Mouse (Mus musculus): ENCODE measurements around the gene Nmnat2.

Nmnat2 gene

GRCm38 (mm10) chr1:153115315-153115714 lies 160.5 kb downstream of the Nmnat2 start:
- in situ Hi-C loops (cut with MboI; ENCODE audit: low sequenced_read_pairs) = loop anchor here (25.0 kb wide), 1 partner anchor 272 kb away; no protein-coding TSS in a partner anchor

DNA sequence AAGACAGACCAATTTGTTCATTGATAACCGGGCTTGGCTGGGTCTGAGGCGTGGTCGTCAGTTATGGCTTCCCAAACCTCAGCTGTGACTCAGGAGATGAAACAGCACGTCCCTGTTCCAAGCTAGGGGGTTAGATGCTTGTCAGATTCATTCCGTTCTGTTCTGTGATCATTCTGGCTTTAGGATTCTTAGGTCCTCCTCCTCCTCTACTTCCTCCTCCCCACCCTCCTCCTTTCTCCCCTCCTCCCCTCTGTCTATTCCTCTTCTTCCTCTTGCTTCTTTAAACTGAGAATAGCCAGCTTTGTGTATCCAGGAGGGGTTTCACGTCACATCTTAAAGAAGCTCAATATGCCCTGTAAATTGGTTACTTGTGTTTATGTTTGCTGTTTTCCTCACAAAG lies 165.8 kb downstream of the Nmnat2 start:
- in situ Hi-C loops (cut with MboI; ENCODE audit: low sequenced_read_pairs) = loop anchor here (25.0 kb wide), 1 partner anchor 267 kb away; no protein-coding TSS in a partner anchor

- in situ Hi-C loops (cut with MboI; ENCODE audit: low sequenced_read_pairs) = loop anchor here (25.0 kb wide), 1 partner anchor 266 kb away; no protein-coding TSS in a partner anchor
Observed at GRCm38 (mm10) chr1:153121320-153121719, 166.5 kb downstream of the Nmnat2 start.

- in situ Hi-C loops (cut with MboI; ENCODE audit: low sequenced_read_pairs) = loop anchor here (25.0 kb wide), 1 partner anchor 265 kb away; no protein-coding TSS in a partner anchor
Observed at GRCm38 (mm10) chr1:153122764-153123163, 168.0 kb downstream of the Nmnat2 start.

- in situ Hi-C loops (cut with MboI; ENCODE audit: low sequenced_read_pairs) = loop anchor here (25.0 kb wide), 1 partner anchor 263 kb away; no protein-coding TSS in a partner anchor
Observed at GRCm38 (mm10) chr1:153124502-153124901, 169.7 kb downstream of the Nmnat2 start.

DNA sequence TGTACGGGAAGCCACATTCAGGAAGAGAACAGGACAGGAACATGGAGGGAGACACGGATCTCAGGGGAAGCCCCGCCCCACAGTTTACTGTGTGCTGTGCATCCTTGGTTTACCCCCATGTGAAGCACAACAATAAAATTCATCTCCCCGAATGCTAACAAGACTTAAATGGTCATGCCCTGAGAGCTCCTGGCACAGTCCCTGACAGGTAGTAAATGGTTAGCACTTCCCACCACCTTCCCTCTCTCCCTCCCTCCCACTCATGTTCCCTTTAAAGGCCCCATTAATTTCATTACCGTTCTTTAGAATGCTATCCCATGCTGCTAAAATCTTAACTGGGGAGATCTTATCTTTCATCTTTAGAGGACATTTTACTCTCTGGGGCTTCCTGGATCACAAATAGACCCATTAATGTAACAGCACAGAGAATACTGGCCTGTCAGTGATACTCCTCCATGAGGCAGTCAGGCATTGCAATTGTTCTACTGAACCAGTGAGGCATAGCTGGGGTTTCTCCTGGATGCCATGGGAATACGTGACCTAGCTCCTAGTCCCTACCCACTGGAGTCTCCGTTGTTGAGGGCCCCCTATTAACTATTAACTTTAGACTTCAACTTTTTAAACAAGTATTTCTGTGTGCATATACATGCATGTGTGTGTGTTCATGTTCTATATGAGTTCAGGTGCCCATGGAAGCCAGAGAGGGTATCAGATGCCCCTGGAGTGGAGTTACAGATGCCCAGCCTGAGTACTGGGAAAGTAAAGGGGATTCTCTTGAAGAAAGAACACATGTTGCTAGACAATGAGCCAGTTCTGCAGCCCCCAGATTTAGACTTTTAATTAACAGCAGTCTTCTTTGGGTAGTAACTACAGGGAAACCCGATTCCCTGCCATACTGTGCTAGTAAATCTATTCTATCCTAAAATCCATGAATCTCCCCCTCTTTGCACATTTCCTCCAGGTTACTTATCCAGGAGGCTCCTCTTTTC lies 170.8 kb downstream of the Nmnat2 start:
- in situ Hi-C loops (cut with MboI; ENCODE audit: low sequenced_read_pairs) = no loop called here

DNA sequence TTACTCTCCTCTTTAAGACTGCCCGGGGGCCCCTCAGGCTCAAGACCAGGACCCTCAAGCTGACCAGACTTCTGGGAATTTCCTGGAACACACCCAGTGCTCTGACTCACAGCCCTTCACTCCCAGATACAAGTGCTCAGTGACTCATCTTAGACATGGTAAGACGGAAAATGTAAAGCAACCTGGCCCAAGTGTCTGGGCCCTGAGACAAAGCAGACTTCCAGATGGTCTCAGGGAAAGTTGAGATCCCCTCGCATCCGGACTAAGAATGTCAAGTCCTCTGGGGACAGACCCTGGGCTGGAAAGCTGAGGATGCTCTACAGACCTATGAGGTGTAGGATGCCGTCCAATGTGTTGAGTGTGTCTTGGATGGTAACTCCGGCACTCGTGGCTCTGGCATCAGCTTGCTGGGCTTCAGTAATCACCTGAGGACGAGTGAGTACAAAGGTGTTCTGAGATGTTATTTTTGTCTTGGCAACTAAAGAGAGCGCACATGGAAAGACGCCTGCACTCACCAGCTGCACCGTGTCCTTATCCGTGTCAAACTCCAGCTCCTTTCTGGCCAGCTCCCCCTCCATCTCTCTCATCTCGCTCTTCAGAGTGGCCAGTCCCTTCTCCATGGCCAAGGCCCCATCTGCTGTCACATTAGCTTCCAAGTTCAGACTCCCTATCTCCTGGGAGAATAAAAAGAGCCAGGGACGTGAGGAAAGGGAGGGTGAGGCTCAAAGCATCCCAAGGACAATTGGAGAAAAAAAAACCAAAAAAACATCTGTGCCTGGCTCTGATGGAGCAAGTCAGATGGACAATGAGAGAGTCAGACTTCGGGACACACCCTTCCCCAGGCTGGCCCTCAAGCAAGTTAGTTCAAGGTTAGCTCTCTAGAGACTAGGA lies 171.9 kb downstream of the Nmnat2 start:
- in situ Hi-C loops (cut with MboI; ENCODE audit: low sequenced_read_pairs) = no loop called here

DNA sequence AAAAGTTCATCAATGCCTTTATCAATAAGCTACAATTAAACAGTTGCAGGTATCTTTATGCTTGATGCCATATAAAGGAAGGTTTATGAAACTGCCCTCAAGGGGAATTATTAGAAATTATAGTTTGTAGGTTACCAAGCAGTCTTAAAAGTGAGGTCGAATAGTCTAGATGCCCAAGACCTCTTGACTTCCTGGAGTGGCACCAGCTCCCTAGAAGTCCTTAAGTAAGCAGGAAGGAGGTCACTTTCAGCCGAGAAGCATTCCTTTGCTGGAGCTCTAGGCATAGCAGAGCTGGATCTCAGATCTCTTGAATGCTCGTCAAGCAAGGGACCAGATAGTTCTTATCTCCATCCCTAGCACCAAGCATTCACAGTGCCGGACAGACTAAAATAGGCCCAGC lies 172.8 kb downstream of the Nmnat2 start:
- in situ Hi-C loops (cut with MboI; ENCODE audit: low sequenced_read_pairs) = no loop called here

DNA sequence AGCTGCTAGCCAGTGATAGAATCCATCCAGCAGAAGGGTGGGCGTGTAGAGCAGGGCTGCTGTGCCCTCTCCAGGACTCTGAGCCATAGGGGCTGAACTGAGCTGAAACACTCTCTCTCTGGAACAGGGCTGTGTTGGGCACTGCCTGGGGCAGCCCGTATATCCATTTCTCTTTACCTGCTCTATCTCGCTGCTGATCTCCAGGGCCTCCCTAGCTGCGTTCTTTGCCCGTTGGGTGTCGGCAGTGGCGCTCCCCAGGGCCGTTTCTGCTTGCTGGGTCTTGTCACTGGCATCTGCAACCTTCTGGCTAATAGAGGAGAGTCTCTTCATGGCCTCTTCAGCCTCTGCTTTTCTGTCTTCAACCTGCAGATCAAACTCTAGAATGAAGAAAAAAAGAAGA lies 174.0 kb downstream of the Nmnat2 start:
- in situ Hi-C loops (cut with MboI; ENCODE audit: low sequenced_read_pairs) = no loop called here

- in situ Hi-C loops (cut with MboI; ENCODE audit: low sequenced_read_pairs) = no loop called here
Observed at GRCm38 (mm10) chr1:153129992-153130713, 175.4 kb downstream of the Nmnat2 start.

DNA sequence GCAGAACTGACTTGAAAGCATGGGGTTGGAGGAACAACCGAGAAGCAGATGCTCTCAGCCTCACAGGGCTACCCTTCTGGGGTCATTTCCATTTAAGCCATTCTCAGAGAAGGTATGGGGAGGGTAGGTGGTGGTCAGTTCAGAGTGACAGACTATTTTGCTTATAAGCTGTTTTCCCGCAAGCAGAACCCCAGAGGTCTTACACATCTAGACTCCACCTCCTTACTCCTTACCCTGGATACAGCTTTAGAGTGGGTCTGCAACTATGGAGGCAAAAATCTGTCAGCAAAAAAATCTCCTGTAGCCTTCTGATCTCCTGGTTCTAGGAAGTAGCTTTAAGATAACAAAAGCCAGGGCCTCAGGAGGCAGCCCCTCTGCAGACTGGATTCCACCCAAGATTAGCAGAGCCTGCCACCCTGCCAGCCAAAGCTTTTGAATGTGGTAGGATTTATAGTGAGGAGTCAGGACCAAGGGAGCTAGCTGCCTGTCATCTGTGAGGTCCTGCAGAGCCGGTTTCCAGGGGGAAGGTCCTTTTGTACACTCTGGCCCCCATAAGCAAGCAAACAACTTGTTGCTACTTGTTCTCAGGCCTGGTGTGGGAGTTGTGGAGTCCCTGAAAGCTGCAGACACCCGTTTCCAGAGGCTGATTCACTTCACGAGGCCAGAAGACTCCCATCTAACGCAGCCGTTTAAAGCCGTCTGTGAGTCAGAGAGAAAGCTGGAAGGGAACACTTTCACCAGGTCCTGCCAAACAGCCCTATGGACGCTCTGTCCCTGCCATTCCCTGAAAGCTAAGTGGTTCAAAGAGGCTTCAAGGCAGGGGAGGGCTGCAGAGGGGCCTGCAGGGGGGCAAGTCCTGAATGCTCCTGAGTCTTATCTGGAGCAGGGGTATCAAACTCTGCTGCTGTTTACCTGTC lies 179.3 kb downstream of the Nmnat2 start:
- in situ Hi-C loops (cut with MboI; ENCODE audit: low sequenced_read_pairs) = no loop called here

DNA sequence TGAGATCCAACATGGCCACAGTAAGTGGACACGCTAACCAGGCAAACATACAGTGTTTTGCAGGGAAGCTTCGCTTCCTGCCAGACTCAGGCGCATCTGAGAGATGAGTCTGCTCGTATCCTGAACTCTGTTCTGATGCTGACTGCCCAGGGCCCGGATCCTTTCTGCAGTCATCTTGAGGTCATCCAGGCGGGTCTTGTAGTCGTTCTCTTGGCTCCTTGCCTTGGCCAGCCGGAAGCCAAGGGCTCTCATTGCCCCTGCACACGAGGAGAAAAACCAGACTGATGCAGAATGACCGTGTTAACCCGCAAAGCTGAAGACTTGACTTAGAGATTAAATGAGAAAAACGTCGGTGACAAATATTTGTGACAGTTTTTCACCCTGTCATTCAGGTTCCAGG lies 181.9 kb downstream of the Nmnat2 start:
- in situ Hi-C loops (cut with MboI; ENCODE audit: low sequenced_read_pairs) = no loop called here

GRCm38 (mm10) chr1:153138486-153138885 lies 183.7 kb downstream of the Nmnat2 start:
- in situ Hi-C loops (cut with MboI; ENCODE audit: low sequenced_read_pairs) = no loop called here

DNA sequence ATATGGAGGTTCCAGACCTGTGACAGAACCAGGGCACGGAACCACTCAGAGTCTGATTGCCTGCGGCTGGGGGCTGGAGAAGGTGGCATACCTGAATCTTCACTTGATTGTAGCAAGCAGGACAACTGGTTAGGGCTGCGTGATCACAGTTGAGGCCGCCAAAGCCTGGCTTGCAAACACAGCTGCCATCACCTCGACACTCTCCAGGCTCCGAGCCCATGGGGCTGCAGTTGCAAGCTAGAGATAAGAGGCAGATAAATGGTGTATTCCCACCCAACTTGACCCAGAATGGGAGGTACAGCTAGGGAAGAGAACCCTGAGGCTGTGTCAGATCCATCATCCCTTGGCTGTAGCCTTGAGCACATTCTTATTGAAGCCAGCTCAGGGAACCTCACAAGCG lies 184.8 kb downstream of the Nmnat2 start:
- in situ Hi-C loops (cut with MboI; ENCODE audit: low sequenced_read_pairs) = no loop called here

- in situ Hi-C loops (cut with MboI; ENCODE audit: low sequenced_read_pairs) = no loop called here
Observed at GRCm38 (mm10) chr1:153140265-153140664, 185.5 kb downstream of the Nmnat2 start.

DNA sequence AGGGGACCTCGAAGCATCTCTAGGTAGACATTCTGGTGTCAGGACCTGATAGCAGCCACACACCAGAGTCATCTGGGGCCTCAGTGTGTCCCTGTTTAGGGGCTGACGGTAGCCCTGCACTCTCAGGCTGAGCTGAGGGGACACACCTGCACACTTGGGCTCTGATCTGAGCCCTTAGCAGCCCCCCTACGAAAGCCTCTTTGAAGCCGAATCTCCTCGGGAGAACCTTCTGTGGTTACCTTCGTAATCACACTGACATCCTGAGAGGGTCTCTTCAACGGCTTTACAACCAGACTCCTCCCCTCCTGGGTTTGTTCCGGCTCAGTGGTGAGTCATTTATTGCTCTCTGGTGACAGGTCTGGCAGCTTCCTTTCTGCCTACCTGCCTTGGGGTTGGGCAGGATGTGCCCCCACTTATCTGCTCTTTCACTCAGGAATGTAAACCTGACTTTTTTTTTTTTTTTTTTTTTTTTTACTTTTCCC lies 186.0 kb downstream of the Nmnat2 start:
- in situ Hi-C loops (cut with MboI; ENCODE audit: low sequenced_read_pairs) = no loop called here

DNA sequence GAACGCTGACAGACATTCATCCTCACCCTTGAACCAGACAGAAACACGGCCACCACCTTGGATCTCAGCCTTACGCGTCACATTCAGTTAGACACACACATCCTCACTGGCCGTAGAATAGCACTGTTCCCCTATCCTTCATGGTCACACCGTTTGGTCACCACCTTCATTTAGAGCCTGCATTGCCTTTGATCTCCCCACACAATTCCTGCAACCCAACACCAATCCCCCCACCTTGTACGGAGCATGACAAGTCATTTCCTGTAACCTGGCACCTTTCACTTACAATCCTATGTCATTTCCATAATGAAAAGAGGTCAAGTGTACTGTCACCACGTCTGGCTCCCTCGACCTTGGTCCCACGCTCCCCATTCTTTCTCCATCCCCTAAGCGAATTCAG lies 189.2 kb downstream of the Nmnat2 start:
- in situ Hi-C loops (cut with MboI; ENCODE audit: low sequenced_read_pairs) = no loop called here

GRCm38 (mm10) chr1:153145791-153146190 lies 191.0 kb downstream of the Nmnat2 start:
- in situ Hi-C loops (cut with MboI; ENCODE audit: low sequenced_read_pairs) = no loop called here

GRCm38 (mm10) chr1:153152594-153152993 lies 197.8 kb downstream of the Nmnat2 start:
- in situ Hi-C loops (cut with MboI; ENCODE audit: low sequenced_read_pairs) = no loop called here
